Mouse (Mus musculus) erythroblast, embryonic 14.5 days (primary cell): ENCODE measurements around the gene Tecpr2.

ENCODE experiments used
- GATA1 ChIP-seq: IDR thresholded peaks from 2 replicates; pipeline ENCODE4 v1.6.1; 2012; ENCODE audit warnings: low read length, inconsistent platforms, mixed read lengths
- TAL1 ChIP-seq: IDR thresholded peaks from 3 replicates; pipeline ENCODE4 v1.6.1; 2012; ENCODE audit warnings: low read length, inconsistent platforms, mixed read lengths

DNA sequence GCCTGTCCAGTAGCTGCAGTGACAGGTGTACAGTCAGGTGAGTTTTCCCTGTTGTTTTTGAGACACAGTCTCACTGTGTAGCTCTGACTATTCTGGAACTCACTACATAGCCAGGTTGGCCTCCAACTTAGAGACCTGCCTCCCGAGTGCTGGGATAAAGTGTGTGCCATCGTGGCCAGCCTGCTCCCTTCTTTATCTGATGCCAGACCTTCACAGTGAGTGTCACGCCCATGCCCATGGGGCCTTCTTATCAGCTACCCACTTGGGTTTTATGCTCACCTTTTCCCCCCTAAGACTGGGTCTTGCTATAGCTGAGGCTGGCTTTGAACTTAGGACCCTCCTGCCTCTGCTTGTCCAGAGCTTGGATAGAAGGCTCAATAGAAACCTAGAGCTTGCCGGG is 19.0 kb upstream of the Tecpr2 start:
- no peak for TF ChIP-seq TAL1
- TF ChIP-seq GATA1 = peak; percentile 93
